Mouse (Mus musculus): Measurements from ENCODE around the gene Sorl1.

- no peak for TF ChIP-seq CTCF (conservative IDR thresholded peaks at IDR 0.05; ENCODE audit: low read length)
- TF ChIP-seq NANOG (IDR thresholded peaks at IDR 0.05; ENCODE audit: borderline replicate concordance, low read length): no peak
- no peak for TF ChIP-seq POU5F1 (IDR thresholded peaks at IDR 0.05; ENCODE audit: borderline replicate concordance, low read length)
Measured at GRCm38 (mm10) chr9:41936598-41936997, 187.5 kb downstream of the Sorl1 start.
